Mouse (Mus musculus) ZHBTc4 (cell line): ENCODE measurements around the gene Efnb2.
A peak's percentile ranks its signal among the peaks of the same experiment; 100 is the strongest.

Source experiments
- DNase-seq: peaks from one replicate; pipeline ENCODE4 v3.0.0-alpha.2; 2011; ENCODE audit warnings: low read depth, low spot score

The Efnb2 gene

DNA sequence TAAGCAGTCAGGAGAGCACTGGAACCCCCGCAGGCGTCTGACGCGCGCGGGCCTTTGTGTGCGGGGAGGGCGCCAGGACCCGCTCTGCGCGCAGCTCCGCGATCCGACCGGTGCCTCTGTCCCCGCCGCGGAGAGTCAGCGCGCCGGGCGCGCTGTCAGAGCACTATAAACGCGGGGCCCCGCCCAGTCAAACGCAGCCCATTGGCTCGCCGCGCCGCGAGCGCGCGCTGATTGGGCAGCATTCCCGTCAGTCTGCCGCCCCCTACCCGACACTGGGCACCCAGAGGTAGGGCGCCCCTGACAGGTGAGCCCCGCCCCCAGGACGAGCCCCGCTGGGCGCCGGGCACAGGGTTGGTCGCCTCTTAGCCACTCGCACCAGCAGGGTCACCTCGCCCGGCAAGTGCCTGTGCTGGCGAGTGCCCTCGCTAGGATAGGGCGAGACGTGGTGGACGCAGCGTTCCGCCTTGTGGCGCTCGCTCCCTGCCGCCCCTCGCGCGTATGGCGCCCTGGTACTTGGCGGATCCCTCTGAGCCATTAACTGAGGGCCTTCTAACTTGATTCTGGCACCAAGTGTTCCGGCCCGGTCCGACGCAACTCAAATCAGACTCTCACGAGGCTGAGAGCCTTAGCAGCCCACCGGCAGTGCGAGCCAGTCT, at the start of gene Efnb2:
Gene Efnb2 (minus strand): TSS at position 140 of the 656 bp plus-strand sequence.
- peak; percentile 97 for DNase-seq

DNA sequence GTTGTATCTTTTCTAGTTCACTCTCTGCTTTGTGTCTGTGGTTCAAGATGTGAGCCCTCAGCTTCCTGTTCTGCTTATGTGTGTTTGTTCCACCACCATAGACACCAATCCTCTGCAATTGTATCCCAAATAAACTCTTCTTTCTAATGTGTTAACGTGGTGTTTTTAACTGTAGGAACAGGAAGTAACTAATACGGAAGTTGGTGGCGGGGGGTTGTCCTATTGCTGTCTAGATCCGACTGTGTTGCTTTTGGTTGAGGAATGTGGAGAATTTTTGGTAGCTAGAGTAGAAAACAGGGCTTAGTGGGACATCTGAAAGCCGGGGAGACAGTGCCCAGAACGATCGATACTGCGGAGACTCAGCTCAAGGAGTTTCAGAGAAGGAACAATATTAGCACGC, 43.8 kb upstream of the Efnb2 start:
- DNase-seq = peak; percentile 35

DNA sequence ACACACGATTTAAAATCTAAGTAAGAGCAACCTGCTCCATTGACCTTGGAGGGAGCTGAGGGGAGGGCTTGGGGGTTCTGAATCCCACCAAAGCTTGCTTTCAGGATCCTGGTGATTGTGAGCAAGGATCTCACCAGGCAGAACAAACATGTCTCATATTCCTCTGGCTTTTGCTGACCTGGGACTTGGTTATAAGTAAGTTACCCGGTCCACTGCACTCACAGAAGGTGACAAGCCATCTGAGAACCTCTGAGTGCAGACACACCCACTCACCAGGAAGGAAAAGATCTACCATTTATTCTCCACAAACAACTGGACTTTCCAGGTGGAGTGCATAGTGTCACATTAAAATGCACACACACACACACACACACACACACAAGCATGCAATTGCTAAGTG, 42.6 kb upstream of the Efnb2 start:
- no peak for DNase-seq

DNA sequence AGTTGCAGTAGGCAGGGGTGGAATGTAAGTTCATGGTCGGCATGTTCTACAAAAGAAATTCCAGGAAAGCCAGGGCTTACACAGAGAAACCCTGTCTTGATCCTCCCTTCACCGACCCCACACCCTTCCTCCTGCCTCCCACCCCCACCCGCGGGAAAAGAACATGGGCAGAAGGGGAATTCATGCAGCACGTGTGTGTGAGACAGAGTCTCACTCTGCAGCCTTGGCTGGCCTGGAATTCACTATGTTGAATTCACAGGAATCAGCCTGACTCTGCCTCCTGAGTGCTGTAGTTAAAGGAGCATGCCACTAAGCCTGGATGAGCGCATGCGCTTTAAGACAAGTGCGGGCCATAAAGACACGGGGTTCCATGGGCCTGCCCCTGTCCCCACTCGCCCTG, 39.8 kb upstream of the Efnb2 start:
- peak; percentile 76 for DNase-seq

DNA sequence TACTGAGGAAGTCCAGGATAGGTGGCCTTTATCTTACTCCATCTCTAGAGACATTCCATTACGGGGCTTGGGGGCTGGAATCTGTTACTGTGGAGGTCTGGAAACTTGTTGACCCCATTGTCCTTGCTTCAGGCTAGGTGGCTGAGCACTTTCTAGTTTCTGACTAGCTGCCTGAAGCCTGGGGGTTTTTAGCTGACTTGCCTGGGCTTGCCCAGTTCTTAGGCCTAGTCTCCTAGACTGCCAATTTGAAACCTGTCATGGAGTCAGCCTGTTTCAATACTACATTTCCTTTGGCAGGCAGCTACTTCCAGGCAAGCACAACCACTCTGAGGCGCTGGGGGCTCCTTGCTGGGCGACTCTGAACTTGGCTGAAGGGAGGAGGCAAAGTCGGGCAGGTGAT, 39.2 kb upstream of the Efnb2 start:
- peak; percentile 84 for DNase-seq

DNA sequence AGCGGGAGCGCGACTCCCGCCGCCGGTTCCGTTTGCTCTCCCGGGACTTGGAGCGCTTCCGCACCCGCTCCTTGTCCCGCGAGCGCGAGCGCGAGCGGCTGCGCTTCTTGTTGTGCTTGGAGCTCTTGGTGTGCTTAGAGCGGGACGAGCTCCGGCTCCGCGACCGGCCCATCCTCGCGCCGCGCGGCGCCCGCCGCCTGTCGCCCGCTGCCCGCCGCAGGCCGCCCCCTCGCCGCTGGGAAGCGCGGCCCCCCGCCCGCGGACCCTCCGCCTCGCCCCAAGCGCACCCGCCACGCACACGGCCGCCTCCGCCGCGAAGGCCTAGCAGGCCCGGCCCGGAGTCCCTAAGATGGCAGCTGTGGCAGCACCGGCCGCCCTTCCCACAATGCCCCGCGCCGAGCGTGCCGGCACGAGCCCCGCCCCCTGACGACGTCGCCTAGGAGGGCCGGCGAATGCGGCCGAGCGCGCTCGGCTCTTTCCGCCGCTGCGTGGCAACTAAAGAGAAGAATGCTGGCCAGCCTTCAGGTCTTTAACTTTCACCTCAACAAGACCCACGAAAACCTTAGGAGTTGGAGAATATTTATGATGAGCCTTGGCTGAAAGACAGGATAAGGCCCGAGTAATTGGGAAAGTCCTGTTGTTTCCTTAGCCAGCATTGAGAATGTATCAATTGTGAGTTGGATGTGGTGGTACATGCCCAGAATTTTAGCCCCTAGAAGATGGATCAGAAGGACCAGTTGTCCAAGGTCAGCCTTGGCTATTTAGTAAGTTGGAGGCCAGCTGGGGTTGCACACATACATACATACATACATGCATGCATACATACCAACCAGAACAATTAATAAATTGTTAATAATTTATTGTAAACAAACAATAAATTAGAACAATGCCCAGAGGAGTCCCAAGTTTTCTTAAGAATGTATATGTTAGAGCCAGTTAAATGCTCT, 29.4 kb upstream of the Efnb2 start, which contains the start of gene Arglu1:
Gene Arglu1 (minus strand): TSS at position 376 of the 947 bp plus-strand sequence.
- DNase-seq = peak; percentile 96

DNA sequence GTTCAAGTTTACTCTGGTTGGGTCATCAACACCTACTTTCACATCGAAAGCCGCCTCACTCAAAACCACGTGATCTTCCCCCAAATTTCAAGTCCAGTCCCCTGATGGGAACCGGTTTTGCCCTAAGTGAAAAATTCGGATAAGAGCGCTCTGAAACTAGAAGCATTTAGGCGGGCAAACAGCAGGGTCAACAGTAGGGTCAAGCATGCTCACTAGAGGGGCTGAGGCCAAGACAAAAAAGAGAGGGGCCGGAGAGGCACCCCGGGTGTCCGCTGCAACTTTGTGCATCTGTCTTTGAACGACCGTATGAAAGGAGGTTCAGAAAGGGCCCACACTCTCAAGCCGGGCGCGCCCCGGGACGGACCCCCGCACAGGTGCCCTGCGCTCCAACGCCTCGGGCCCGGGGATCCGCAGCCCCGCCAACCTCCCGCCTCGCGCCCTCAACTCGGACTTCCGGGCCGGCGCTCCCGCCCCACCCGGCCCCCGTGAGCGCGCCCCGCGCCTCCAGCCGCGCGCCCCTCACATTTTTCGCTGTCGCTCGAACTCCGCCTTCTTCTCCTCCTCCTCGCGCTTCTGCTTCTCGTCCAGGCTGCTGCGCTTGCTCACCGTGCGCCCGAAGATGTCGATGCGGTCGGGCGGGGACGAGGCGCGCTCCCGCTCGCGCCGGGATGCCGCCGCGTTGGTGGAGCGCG, 28.6 kb upstream of the Efnb2 start:
- peak; percentile 63 for DNase-seq

DNA sequence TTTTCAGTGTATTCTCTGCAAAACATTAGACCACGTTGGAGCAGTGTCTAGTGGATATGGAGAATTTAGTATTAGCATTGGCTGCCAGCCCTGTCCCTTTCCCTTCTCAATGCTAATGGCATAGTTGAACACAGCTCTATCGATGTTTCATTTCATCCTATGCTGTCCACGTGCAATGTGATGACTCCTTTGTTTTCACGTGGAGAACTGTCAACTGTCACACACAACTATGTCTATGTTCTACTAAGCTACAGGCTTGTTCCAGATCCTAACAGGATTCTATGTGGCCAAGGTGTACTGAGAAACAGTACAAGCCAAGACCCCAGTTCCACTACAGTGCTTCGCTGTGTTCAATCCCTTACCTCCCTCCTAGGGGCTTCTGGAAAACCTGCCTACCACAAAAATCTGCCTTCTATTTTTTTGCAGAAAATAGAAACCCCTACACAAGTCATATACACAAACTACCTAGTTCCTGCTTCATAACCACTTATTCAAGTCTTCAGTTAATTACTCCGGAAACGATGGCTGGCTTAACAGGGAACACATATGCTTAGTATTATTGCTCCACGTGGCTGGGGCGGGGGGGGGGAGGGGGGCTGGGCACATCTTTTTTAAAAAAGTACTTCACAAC, 27.9 kb upstream of the Efnb2 start:
- DNase-seq = no peak

DNA sequence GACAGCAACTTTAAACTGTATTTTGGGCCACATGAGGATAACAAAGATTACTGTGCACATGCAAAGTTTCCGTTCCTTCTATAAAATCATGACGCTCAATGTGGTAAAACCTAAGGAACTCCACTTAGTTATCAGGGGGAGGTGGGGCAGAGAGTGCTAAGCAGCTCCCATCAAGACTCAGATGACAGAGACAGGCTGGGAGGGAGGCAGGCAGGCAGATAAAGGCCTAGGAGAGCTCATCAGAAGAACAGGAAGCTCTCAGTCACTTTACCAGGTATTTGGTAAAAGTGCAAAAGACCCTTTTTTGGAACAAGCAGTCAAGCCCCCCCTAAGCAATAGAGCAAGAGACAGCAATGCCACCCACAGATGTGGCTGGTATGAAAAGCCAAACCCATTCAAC, 24.5 kb upstream of the Efnb2 start:
- DNase-seq = no peak

DNA sequence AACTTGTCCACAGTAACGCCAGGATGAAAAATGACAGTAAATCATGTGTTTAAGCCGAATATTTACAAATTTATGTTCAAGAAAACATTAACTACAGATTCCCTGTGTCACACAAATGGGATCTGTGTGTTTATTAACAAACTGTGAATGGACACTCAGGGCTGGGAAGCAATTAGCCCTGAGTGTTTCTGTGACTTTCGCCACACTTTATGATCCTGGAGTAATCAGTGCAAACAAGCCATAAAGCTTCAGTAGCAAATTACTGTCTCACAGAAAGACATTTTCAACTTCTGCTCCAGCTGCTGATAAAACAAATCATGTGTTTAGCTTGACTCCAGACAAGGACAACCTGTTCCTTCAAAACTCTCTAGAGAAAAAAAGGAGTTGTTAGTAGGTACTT, 21.7 kb upstream of the Efnb2 start:
- DNase-seq = no peak

DNA sequence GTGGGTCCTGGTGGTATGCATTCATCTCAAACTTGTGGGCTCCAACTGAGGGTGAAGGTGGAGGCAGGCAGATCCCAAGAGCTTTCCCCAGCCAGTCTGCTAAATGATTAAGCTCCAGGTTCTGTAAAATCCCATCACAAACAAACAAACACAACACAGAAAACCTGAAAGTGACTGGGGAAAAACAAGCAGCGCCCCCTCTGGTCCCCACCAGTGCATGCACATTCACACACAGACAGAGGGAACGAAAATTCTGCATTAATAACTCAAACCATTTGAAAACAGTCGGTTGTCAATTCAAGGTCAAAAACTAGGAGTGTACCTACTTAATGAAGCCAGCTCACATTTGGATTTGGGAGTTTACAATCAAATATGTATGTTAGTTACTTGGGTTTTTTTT, 17.2 kb upstream of the Efnb2 start:
- peak; percentile 45 for DNase-seq

DNA sequence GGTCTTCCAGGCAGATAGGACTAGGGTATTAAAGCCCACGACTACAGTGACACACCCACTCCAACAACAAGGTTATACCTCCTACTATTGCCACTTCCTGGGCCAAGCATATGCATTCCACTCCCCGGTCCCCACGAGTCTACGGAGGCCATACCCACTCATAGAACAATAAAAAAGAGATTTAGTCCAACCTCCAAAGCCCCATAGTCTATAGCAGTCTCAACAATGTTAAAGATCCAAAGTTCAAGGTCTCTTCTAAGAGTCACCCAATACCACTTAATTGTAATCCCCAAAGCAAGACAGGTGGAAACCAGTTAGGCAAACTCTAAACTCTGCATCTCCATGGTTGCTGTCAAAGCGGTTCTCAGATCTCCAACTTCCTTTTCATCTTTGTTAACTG, 13.8 kb upstream of the Efnb2 start:
- DNase-seq = peak; percentile 68

DNA sequence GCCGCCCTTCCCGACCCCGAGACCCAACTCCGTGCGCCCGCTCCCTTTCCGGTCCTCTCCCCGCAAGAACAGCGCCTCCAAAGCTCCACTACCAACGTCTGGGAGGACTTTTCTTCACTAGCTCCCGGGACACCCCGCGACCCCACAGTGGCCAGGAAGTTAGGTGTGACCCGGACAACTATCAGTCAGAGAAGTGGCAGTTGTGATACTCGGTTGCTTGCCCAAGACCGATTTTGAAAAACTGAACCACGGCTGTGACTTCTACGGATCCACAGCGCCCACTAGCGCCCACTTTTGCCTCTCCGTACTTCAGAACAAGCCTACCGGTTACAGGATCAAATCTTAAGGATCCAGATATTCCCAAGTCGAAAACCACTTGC, 707 bp upstream of the Efnb2 start:
- DNase-seq = peak; percentile 92

DNA sequence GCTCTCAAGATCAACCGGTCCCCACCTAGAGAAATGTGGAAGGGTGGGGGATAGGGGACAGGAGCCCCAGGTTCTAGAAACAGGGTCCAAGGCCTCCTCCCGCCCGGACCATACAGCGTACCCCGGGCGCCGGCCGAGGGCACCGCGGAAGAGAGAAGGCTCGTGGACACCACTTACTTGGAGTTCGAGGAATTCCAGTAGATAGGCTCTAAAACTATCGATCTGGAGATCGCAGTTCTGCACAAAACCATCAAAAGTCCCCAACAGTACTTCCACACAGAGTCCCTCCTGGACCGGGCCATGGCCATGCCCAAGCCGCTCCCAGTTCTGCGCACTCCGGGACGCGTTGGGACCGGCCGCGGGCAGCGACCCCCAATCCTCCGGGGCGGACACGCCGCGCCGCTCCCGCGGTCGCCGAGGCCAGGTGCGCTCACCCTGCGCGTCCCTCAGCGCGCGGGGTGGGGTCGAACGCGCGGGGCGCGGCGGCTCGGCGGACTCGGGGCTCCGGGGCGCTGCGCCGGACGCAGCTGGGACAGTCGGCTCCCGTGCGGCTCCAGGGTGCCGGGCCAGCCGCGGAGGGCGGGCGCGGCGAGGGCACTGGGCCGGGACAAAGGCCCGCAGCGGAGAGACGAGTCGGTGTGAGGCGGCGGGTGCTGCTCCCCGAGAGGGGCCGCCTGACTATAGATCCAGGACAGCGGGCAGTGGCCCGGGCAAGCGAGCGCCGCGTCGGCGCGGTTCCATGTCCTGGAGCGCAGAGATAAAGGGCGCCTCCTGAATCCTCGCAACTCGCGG, 539 bp downstream of the Efnb2 start:
- no peak for DNase-seq

DNA sequence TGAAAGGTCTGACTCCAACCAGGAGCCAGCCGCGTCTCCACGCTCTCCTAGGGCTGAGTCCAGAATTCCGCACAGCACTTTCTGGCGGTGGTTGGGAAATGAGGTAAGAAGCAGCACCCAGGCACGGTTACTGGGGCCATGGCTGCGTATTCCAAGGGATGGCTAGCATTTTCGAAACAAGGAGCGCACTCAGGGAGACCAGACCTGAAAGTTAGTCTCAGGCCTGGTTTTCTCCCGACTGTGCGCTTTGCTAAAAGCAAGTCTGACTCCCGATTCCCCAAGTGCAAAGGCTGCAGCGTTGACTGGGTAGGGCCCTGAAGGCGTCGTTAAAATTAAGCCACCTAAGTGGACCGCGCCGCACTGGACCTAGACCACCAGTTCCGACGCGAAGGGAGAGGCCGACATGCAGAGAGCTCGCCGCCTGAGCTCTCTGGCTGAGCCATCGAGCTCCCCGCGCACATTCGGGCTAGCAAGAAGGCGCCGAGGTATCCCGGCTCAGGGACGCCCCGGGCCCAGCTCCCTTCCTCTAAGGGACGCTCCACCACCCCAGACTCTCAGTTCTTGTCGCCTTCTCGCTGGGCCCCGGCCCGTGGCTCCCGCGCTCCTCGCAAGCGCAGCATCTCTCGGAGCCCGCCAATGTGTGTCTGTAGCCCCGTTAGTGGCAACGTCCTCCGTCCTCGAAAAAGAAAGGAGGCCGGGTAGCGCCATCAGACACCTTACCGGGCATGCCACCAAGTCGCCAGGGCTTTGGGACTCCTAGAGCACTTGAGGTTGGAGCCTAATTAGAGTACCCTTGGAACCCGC, 1.3 kb downstream of the Efnb2 start:
- DNase-seq = peak; percentile 43

DNA sequence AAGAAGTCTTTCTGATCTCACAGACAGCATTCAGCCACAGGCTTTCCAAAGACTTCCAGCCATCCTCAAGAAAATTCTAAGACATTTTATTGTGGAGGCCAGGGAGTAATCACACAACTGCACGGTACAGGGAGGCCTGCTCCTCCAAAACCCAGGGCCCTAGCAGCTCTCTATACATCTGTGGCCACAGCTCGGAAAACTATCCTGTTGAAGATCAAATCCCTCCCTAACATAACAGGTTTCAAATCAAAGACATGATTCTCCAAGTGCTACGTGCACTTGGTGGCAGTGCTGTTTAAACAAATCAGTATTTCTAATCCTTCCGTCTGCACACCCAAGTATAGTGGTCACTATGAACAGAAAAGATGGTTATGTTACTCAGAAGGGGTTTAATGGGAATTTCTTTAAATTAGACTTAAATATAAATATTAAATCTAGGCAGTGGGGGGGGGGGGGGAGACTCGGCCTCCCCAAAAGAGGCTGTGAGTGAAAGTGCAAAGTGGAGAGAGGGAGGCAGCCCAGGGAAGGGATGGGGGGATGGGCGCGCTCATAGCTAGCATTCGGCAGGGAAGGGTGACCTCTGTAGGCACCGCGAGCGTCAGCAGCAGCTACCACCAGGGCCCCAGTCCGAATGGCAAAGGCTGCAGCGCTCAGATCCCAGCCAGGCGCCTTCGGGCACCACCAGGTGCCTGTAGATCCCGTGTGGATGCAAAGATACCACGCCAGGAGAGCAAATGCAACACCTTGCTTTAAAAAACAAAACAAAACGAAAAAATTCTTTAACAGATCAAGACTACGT, 2.4 kb downstream of the Efnb2 start:
- peak; percentile 77 for DNase-seq

DNA sequence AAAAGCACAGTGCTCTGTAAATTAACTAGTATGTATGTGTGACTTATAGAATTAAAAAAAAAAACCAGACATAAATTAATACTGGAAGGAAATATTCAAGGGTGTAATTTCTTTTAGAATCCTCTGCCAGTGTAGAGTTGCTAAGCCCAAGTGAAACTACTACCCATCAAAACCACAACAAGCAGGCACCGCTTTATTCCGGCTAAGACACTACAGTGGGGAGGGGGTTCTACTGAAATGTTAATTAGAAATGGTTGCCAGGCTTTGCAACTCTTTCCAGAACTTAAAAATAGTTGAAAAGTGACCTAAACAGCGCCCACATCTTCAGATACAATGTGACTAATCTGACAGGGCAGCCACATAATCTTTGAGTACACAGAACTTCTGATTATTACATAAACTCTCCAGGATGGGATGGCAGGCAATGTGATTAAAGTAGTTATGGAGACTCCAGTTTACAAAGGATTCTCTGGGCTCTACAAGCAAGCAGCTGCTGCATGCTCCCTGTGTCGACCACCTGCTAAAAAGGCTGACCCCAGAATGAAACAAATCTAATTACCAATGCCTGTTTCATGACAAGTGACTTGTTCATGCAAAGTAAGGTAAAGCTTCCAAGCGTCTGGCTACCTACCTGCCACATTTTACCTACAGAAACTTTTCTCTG, 3.2 kb downstream of the Efnb2 start:
- no peak for DNase-seq

DNA sequence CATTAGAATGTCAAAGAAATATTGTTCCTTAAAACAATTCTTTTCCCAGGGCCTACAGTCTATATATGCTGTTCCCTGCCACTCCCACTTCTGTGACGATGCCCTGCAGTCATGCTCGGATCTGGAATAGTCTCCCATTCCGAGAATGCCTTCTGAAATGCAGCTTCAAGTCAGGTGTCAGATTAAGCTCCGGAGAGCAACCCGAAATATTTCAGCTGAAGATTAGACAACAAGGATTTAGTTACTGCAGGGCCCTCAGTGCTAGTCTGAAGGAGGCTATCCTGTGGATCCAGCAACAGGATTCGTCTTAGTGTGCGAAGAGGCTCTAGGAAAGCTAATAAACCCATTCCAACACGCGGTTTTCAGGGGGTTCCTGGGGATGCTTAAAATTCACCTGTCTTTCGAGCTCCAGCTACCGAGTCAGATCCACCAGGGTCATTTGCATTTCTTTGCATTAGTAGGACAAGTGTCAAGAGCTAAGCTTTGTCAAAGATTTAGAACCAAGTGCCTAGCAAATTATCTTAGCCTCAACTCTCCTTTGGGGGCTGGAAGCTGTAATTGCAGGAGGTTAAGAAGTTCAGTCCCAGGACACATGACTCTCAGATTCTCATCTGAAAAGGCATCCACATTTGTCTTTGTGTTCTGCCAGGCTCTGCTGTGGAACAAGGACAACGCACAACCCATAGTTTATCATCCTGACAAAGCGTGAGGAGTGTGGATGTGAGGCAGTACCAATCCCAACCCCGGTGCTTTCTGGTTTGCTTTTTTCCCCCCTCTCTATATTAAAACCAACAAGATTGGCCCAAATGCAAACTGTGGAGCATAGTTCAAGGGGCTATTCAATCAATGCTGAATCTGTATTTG, 4.2 kb downstream of the Efnb2 start:
- no peak for DNase-seq
